Mouse (Mus musculus): Measurements from ENCODE around the gene Trafd1. TPM values are rescaled to one million over a fixed set of nuclear protein-coding genes. Genes with fewer than 3 reads are reported as not detected.

Gene Trafd1
- polyA plus RNA-seq, 1 experiment from 2014 or later = 129 TPM

DNA sequence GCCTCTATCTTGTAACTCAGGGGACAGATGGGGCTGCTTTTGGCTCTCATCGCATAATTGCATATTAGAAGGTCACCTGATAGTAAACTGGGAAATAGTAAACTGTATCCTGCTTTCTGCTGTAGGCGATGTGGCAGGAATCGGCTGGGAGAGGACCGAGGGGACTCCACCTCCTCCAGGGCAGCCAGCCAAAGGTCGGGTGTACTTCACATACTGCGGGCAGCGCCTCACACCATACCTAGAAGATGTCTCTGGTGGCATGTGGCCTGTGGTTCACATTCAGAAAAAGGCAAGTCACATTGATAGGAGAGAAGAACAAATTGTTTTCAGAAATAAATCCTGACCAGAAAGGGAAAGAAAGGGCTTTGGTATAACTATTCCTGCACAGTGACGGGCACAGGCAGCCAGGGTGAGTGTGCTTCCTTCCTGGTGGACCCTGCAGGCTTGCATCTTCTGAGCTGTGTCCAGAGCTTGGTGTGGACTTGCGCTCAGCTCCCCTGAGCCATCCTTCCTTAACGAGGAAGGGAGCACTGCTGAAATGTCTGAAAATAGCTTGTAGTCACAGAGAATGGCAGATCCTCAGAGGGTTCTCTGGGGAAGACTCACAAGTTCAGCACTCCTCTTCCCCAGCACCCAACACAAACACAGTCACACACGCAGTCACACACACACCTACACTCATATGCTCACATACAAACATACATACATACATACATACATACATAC lies 55.9 kb downstream of the Trafd1 start:
- H3K4me2 ChIP-seq (ENCODE audit: low read length) = peak overlapping the region; percentile 18; the same call in 1 of the 2 replicates
- peak overlapping the region; percentile 14; the same call in 1 of the 2 replicates for H3K9ac ChIP-seq (ENCODE audit: low read length)
- H3K27me3 ChIP-seq (replicated peaks; ENCODE audit: control insufficient read depth, insufficient read depth, low read length) = no peaks in the 10 kb centered on the region
- 88% methylated on average over 11 of the region's 11 CpGs for WGBS
- peaks cover 83% of the 10 kb centered on the region for H3K36me3 ChIP-seq (ENCODE audit: control insufficient read depth, insufficient read depth, low read length)
- DNase-seq (ENCODE audit: low spot score) = no peak
- H3K9me3 ChIP-seq (replicated peaks; ENCODE audit: control insufficient read depth, low read length) = no peaks in the 10 kb centered on the region
- H3K27ac ChIP-seq (ENCODE audit: low read depth, low read length) = no peak overlapping the region
- H3K4me3 ChIP-seq (ENCODE audit: low read depth, low read length) = peak overlapping the region; percentile 5; the same call in 1 of the 2 replicates
- ATAC-seq = no peak
- no peaks in the 10 kb centered on the region for H3K4me1 ChIP-seq (ENCODE audit: control insufficient read depth, insufficient read depth, low read length)

DNA sequence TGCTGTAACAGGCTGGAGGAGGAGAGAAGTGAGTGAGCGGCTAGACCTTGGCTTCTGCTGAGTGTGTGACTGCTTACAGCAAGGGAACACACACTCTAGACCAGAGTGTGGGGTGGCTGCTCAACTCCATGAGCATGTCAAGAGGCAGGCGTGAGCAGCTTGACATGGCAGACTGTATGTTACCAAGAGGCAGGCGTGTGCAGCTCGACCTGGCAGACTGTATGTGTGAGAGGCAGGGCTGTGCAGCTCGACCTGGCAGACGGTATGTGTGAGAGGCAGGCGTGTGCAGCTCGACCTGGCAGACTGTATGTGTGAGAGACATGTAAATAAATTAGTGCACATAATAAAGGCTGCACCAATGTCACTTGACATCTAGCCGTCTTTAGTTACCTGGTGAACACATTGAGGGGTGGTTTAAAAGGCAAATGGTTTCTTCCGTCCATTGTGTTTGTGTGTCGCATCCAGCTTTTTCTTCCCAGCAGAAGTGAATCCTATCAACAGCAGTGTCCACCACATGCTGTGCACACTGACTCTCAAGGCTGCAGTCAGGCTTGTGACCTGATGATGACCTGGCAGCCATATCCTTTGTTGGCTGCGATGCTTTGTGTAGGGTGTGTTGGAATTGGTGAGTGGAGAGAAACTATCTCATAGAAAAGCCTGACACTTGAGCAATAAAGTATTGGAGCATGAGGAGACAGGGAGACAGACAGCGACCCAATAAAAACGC lies 59.2 kb downstream of the Trafd1 start:
- DNase-seq (ENCODE audit: low spot score) (peak; percentile 10), ATAC-seq (no peak)
- H3K27me3 ChIP-seq (replicated peaks; ENCODE audit: control insufficient read depth, insufficient read depth, low read length) = no peaks in the 10 kb centered on the region
- H3K9ac ChIP-seq (ENCODE audit: low read length) = no peak overlapping the region
- H3K4me3 ChIP-seq (ENCODE audit: low read depth, low read length) = no peak overlapping the region
- no peaks in the 10 kb centered on the region for H3K4me1 ChIP-seq (ENCODE audit: control insufficient read depth, insufficient read depth, low read length)
- H3K36me3 ChIP-seq (ENCODE audit: control insufficient read depth, insufficient read depth, low read length) = peaks cover 85% of the 10 kb centered on the region
- no peak overlapping the region for H3K4me2 ChIP-seq (ENCODE audit: low read length)
- H3K27ac ChIP-seq (ENCODE audit: low read depth, low read length) = no peak overlapping the region
- H3K9me3 ChIP-seq (replicated peaks; ENCODE audit: control insufficient read depth, low read length) = no peaks in the 10 kb centered on the region
- 88% methylated on average over 14 of the region's 14 CpGs for WGBS

Other genes starting within 250 kb of the Trafd1 start
- 32.1 and 33.8 TPM in 2 replicates for gene Ptpn11, start 194.2 kb downstream of the Trafd1 start, polyA plus RNA-seq (2014; fragmentation: Nextera tagmentation; extraction: Ambion mirVana)
- gene Rpl6, start 181.2 kb downstream of the Trafd1 start, polyA plus RNA-seq (2014; fragmentation: Nextera tagmentation; extraction: Ambion mirVana) = 455 and 505 TPM in 2 replicates
- 15.8 and 22.0 TPM in 2 replicates for gene Hectd4, start 165.4 kb downstream of the Trafd1 start, polyA plus RNA-seq (2014; fragmentation: Nextera tagmentation; extraction: Ambion mirVana)
- 54.7 and 61.9 TPM in 2 replicates for gene Naa25, start 12.3 kb upstream of the Trafd1 start, polyA plus RNA-seq (2014; fragmentation: Nextera tagmentation; extraction: Ambion mirVana)
- 1.0 and 1.7 TPM in 2 replicates for gene Tmem116, start 66.3 kb upstream of the Trafd1 start, polyA plus RNA-seq (2014; fragmentation: Nextera tagmentation; extraction: Ambion mirVana)
- gene Erp29, start 66.9 kb upstream of the Trafd1 start, polyA plus RNA-seq (2014; fragmentation: Nextera tagmentation; extraction: Ambion mirVana) = 125 and 138 TPM in 2 replicates
- not detected in 2 replicates for gene Adam1b, start 117.8 kb upstream of the Trafd1 start, polyA plus RNA-seq (2014; fragmentation: Nextera tagmentation; extraction: Ambion mirVana)
- gene Adam1a, start 159.8 kb upstream of the Trafd1 start, polyA plus RNA-seq (2014; fragmentation: Nextera tagmentation; extraction: Ambion mirVana) = 2.2 and 3.2 TPM in 2 replicates
- gene Gm42878, start 159.8 kb upstream of the Trafd1 start, polyA plus RNA-seq (2014; fragmentation: Nextera tagmentation; extraction: Ambion mirVana) = not detected in 2 replicates
- 55.8 and 64.0 TPM in 2 replicates for gene Mapkapk5, start 160.3 kb upstream of the Trafd1 start, polyA plus RNA-seq (2014; fragmentation: Nextera tagmentation; extraction: Ambion mirVana)
- 38.3 and 42.2 TPM in 2 replicates for gene Aldh2, start 208.2 kb upstream of the Trafd1 start, polyA plus RNA-seq (2014; fragmentation: Nextera tagmentation; extraction: Ambion mirVana)
- 1.1 and 1.2 TPM in 2 replicates for gene Acad12, start 233.3 kb upstream of the Trafd1 start, polyA plus RNA-seq (2014; fragmentation: Nextera tagmentation; extraction: Ambion mirVana)